Mouse (Mus musculus): ENCODE measurements around the gene Xylb. TPM values are rescaled to one million over a fixed set of nuclear protein-coding genes. Genes with fewer than 3 reads are reported as not detected.

Gene Xylb
- polyA plus RNA-seq, 1 experiment from 2014 or later = 2.7 TPM

DNA sequence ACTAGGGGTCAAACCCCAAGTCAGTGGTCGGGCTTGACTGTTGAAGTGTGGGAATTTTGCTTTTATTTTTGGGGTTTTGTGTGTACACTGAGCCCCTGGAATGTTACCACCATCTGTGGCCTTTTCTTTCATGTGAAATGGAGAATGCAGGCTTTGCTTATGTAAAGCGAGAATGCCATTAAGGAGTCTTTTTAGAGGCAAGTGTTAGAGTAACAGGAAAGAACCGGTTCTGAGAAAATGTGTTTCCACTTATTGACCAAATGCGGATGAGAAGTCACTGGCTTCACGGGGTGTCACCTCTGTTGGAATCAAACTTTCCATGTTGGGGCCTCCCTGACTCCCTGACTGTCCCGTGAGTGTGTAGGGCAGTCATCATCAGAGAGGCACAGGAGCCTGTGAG, 18.4 kb downstream of the Xylb start:
- no peak overlapping the region for H3K9ac ChIP-seq

GRCm38 (mm10) chr9:119378231-119378630, 21.1 kb downstream of the Xylb start:
- ATAC-seq (replicated peaks) = no peak
- Histone ChIP-seq H3K9me3 (no peaks in the 10 kb centered on the region), H3K4me1 (no peaks in the 10 kb centered on the region), H3K27ac (no peak overlapping the region), H3K4me3 (no peak overlapping the region), H3K4me2 (no peak overlapping the region), H3K36me3 (replicated peaks) (no peaks in the 10 kb centered on the region), H3K9ac (no peak overlapping the region), H3K27me3 (replicated peaks) (no peaks in the 10 kb centered on the region)
- 92% methylated on average over 4 of the region's 4 CpGs for WGBS

More for the DNA sequence above, 18.4 kb downstream of the Xylb start:
- Histone ChIP-seq H3K27ac (no peak overlapping the region), H3K4me2 (no peak overlapping the region), H3K27me3 (replicated peaks) (no peaks in the 10 kb centered on the region), H3K9me3 (no peaks in the 10 kb centered on the region), H3K36me3 (replicated peaks) (no peaks in the 10 kb centered on the region), H3K4me3 (no peak overlapping the region), H3K4me1 (no peaks in the 10 kb centered on the region)
- 77% methylated on average over 6 of the region's 6 CpGs for WGBS
- no peak for ATAC-seq (replicated peaks)

DNA sequence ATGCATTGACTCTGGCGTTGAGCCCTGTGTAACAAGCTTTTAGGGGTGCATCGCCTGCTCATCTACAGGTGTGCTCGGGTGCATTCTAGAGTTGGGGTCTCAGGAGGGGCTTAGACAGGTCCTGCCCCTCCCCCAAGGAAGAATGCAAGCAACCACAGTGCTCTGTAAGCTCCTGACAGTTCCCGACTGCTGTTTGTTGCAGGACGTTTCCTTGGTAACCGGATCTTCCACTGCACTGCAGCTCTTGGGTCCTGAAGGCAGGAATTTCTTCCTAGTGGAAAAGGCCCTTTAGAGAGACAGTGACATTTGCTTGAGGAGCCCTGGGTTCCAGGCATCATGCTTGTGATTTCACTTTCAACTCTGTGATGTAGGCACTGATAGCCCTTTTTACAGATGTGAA, 25.4 kb downstream of the Xylb start:
- no peaks in the 10 kb centered on the region for H3K27me3 ChIP-seq (replicated peaks)
- no peaks in the 10 kb centered on the region for H3K36me3 ChIP-seq (replicated peaks)
- no peaks in the 10 kb centered on the region for H3K4me1 ChIP-seq
- ATAC-seq (replicated peaks) = no peak
- H3K27ac ChIP-seq = no peak overlapping the region
- no peak overlapping the region for H3K4me2 ChIP-seq
- no peak overlapping the region for H3K9ac ChIP-seq
- H3K4me3 ChIP-seq = no peak overlapping the region
- no peaks in the 10 kb centered on the region for H3K9me3 ChIP-seq
- 61% methylated on average over 6 of the region's 6 CpGs for WGBS

DNA sequence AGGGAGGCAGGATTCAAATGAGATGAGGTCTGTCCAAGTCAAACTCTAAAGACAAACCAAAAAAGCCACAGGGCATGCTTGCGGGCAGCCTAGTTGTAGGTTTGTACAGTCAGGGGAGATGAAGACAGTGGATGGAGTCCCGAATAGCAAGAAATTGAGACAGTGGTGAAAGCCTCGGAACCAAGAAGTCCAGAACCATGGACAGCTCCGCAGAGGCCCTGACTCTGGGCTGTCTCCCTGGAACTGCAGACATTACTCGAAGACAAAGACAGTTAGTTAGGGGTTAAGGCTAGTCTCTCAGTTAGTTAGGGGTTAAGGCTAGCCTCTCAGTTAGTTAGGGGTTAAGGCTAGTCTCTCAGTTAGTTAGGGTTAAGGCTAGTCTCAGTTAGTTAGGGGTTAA, 31.8 kb downstream of the Xylb start:
- H3K27me3 ChIP-seq (replicated peaks) = no peaks in the 10 kb centered on the region
- WGBS = 67% methylated on average over 5 of the region's 5 CpGs
- no peaks in the 10 kb centered on the region for H3K4me1 ChIP-seq
- no peak overlapping the region for H3K27ac ChIP-seq
- no peak for ATAC-seq (replicated peaks)
- H3K9ac ChIP-seq = no peak overlapping the region
- H3K9me3 ChIP-seq = no peaks in the 10 kb centered on the region
- no peaks in the 10 kb centered on the region for H3K36me3 ChIP-seq (replicated peaks)
- no peak overlapping the region for H3K4me3 ChIP-seq
- H3K4me2 ChIP-seq = no peak overlapping the region

DNA sequence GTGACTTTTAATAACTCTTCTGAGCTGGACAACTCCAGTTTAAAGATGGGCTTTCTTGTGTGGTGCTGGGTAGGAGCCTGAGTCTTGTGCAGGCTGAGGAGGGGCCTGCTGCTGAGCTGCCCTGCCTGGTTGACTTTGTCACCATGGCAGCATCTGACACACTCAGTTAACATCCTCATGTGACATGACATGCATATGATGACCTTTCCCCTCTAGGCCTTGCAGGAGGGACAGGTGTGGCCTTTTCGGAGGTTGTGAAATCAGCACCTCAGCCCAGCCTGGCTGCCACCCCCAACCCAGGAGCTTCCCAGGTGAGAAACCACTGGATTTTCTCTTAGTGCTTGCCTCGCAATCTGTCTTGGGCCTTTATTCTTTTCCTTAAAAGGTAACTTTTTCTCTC, 33.0 kb downstream of the Xylb start:
- no peak overlapping the region for H3K4me3 ChIP-seq
- no peak for ATAC-seq (replicated peaks)
- 96% methylated on average over 2 of the region's 2 CpGs for WGBS
- no peaks in the 10 kb centered on the region for H3K4me1 ChIP-seq
- H3K9ac ChIP-seq = no peak overlapping the region
- H3K27me3 ChIP-seq (replicated peaks) = no peaks in the 10 kb centered on the region
- no peak overlapping the region for H3K27ac ChIP-seq
- H3K36me3 ChIP-seq (replicated peaks) = no peaks in the 10 kb centered on the region
- H3K4me2 ChIP-seq = no peak overlapping the region
- H3K9me3 ChIP-seq = no peaks in the 10 kb centered on the region

GRCm38 (mm10) chr9:119394808-119395207, 37.6 kb downstream of the Xylb start:
- Histone ChIP-seq H3K36me3 (replicated peaks) (no peaks in the 10 kb centered on the region), H3K4me1 (no peaks in the 10 kb centered on the region), H3K9ac (no peak overlapping the region), H3K4me2 (no peak overlapping the region), H3K27ac (no peak overlapping the region), H3K27me3 (replicated peaks) (no peaks in the 10 kb centered on the region), H3K4me3 (no peak overlapping the region), H3K9me3 (no peaks in the 10 kb centered on the region)
- ATAC-seq (replicated peaks) = no peak
- WGBS = 83% methylated on average over 1 of the region's 1 CpGs

DNA sequence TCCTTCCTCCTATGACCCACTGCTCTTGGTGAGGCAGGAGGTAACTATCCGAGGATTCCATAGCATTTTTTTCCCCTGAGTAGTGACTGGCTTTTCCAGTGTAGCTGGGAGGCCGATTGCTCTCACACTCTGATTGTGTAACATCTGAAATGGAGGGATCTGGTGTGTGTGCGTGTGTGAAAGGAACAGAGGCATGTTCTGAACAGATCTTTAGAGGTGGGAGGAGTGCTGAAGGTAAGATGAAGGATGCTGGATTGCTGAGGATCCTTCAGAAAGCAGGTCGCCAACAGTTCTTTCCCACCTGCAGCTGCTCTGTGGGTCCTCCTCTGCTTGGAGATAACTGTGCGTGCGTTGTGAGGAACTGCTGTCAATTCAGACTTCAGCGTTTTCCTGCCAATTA, 44.2 kb downstream of the Xylb start:
- Histone ChIP-seq H3K36me3 (replicated peaks) (no peaks in the 10 kb centered on the region), H3K9me3 (no peaks in the 10 kb centered on the region), H3K27ac (peak overlapping the region; percentile 99), H3K4me1 (peaks cover 39% of the 10 kb centered on the region), H3K4me3 (peak overlapping the region; percentile 68), H3K9ac (peak overlapping the region; percentile 99), H3K4me2 (peak overlapping the region; percentile 77), H3K27me3 (replicated peaks) (no peaks in the 10 kb centered on the region)
- ATAC-seq (replicated peaks) = no peak; the same call in 1 of the 2 replicates
- 2% methylated on average over 7 of the region's 7 CpGs for WGBS

DNA sequence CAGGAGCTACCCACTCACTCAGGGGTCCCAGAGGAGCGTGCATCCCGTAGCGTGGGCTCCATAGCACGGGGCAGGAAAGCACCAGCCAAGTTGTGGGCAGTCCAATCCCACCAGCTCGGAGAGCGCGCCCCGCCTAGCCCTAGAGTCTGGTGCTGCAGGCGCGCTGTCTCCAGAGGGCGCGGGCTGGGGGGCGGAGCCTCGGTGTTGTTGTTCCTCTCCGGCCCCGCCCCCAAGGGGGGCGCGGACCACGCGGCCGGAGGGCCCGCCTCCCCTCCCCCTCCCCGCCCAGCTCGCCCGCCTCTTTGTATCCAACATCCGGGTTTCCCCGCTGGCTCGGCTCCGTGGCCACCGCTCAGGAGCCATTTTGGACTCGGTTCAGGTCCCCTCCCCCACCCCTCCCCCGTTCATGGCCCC, 44.6 kb downstream of the Xylb start, which contains the start of gene Acvr2b:
Gene Acvr2b, plus strand, starts transcription at position 318 of the 414 bp plus-strand sequence.
- Histone ChIP-seq H3K4me2 (peak within 1 kb of the TSS; percentile 77), H3K4me3 (peak within 1 kb of the TSS; percentile 68), H3K27ac (peak within 1 kb of the TSS; percentile 99), H3K36me3 (replicated peaks) (no peaks in the 10 kb centered on the region), H3K9me3 (no peaks in the 10 kb centered on the region), H3K4me1 (peaks cover 40% of the 10 kb centered on the region), H3K9ac (peak within 1 kb of the TSS; percentile 99), H3K27me3 (replicated peaks) (no peaks in the 10 kb centered on the region)
- ATAC-seq (replicated peaks) = peak; percentile 93
- WGBS = 0% methylated on average over 24 of the region's 32 CpGs

DNA sequence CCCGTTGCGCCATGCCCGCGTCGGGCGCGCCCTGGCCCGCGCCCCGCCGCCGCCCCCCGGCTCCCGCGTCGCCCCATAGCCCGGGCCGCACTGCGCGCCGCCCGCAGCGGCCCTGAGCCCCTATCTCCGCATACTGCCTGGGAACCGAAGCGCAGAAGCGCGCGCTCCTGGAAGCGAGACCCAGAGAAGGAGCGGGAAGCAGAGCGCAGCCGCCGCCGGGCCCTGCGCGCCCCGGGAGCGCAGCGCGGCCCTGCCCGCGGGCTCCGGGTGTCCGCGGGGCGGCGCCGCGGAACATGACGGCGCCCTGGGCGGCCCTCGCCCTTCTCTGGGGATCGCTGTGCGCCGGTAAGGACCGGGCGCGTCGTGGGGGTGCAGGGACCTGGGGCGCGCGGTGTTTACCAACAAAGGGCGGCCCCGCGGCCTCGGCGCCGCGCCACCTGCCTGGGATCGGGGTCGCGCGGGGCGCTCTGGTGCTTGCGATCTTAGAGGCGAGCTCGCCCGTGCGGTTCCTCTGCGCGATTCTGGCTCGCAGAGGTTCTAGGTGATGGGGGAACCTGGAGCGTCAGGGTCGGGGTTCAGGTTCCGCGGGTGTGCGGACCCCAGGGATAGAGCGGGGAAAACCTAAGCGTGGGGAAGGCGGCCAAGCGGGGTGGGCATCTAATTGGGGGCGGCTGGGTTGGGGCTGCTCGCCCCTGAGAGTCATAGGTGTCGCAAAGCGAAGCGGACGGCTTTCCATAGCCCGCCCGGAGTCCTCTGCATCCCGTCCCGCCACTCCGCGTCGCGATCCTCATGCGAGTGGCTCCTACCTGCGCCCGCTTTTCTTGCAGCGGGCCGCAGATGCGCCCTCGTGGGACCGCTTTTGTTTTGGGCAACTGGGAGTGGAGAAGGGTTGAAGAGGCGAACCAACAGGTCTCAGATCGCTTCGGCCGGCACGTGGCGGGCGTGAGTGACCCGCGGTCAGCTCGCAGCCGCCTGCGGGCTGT, 45.4 kb downstream of the Xylb start:
- H3K4me2 ChIP-seq = peak overlapping the region; percentile 77
- peak overlapping the region; percentile 68 for H3K4me3 ChIP-seq
- no peaks in the 10 kb centered on the region for H3K27me3 ChIP-seq (replicated peaks)
- H3K4me1 ChIP-seq = peaks cover 40% of the 10 kb centered on the region
- peak; percentile 45 for ATAC-seq (replicated peaks)
- no peaks in the 10 kb centered on the region for H3K36me3 ChIP-seq (replicated peaks)
- H3K9me3 ChIP-seq = no peaks in the 10 kb centered on the region
- under 1% methylated on average over 123 of the region's 127 CpGs for WGBS
- peak overlapping the region; percentile 99 for H3K9ac ChIP-seq
- H3K27ac ChIP-seq = peak overlapping the region; percentile 99

DNA sequence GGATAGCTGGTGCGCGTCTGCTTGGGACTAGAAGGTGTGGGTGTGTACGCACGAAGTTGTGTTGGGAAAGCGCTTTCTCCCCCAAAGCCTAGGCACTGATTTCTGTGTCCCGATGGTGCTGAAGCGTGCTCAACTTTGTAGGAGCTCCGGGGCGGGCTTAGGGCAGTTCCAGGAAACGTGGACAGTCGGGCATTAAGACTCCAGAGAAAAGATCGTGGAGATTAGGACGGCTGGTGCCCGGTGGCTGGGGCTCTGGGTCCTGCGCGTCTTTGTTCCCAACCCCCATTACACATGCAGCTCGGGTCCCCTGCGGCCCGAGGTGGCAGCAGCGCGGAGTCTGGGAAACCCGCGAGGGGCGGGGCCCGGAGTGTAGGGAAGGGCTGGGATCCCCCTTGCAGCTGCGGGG, 46.1 kb downstream of the Xylb start:
- Histone ChIP-seq H3K9ac (peak overlapping the region; percentile 99), H3K4me2 (peak overlapping the region; percentile 77), H3K36me3 (replicated peaks) (no peaks in the 10 kb centered on the region), H3K27ac (peak overlapping the region; percentile 99), H3K27me3 (replicated peaks) (no peaks in the 10 kb centered on the region), H3K9me3 (no peaks in the 10 kb centered on the region), H3K4me1 (peaks cover 45% of the 10 kb centered on the region), H3K4me3 (peak overlapping the region; percentile 68)
- under 1% methylated on average over 26 of the region's 26 CpGs for WGBS
- ATAC-seq (replicated peaks) = peak; percentile 55

DNA sequence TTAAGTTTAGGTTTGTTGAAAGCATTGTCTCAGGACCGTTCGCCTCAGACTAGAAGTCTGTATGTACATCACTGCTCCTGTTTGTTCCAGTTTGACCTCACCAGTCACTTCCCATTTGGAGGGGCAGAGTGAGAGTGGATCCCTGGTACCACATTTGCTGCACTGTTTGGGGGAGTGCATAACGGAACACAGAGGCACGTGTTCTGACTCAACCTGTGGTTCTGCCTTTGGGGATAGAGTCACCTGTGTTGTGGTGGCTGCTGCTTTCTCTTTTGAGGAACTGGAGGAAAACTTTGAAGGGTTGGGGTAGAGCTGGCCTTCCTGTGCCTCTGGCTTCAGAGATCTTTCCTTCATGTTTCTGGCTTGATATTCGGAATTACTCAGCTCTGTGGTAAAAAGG, 46.9 kb downstream of the Xylb start:
- WGBS = 56% methylated on average over 5 of the region's 5 CpGs
- peaks cover 49% of the 10 kb centered on the region for H3K4me1 ChIP-seq

GRCm38 (mm10) chr9:119407884-119408283, 50.7 kb downstream of the Xylb start:
- Histone ChIP-seq H3K9me3 (no peaks in the 10 kb centered on the region), H3K4me1 (peaks cover 44% of the 10 kb centered on the region), H3K4me3 (no peak overlapping the region), H3K36me3 (replicated peaks) (no peaks in the 10 kb centered on the region), H3K9ac (no peak overlapping the region), H3K27me3 (replicated peaks) (no peaks in the 10 kb centered on the region), H3K4me2 (no peak overlapping the region), H3K27ac (no peak overlapping the region)
- ATAC-seq (replicated peaks) = no peak
- WGBS = 87% methylated on average over 15 of the region's 15 CpGs

More for the DNA sequence above, 46.9 kb downstream of the Xylb start:
- H3K36me3 ChIP-seq (replicated peaks) = no peaks in the 10 kb centered on the region
- no peaks in the 10 kb centered on the region for H3K9me3 ChIP-seq
- peak overlapping the region; percentile 77 for H3K4me2 ChIP-seq
- peak overlapping the region; percentile 68 for H3K4me3 ChIP-seq
- no peak overlapping the region for H3K27ac ChIP-seq
- peak overlapping the region; percentile 99; the same call in 1 of the 2 replicates for H3K9ac ChIP-seq
- no peaks in the 10 kb centered on the region for H3K27me3 ChIP-seq (replicated peaks)
- no peak for ATAC-seq (replicated peaks)

Data from midbrain, embryonic 15.5 days (tissue).